Mouse (Mus musculus): ENCODE data around the gene Olfr1239. TPM values are rescaled to one million over a fixed set of nuclear protein-coding genes. Genes with fewer than 3 reads are reported as not detected.

Gene Olfr1239
- not detected for total RNA-seq (2021)
- long read RNA-seq, experiment 1 = 0 reads
- long read RNA-seq, experiment 2 = 0 reads

- DNase-seq (ENCODE audit: low spot score in 2 of 2) = no peak
Observed at GRCm38 (mm10) chr2:89420307-89420706, at the start of gene Olfr1239. Gene Olfr1239 (minus strand): TSS chr2:89420407.

GRCm38 (mm10) chr2:89442900-89443299 lies 22.7 kb upstream of the Olfr1239 start, which contains the start of gene Olfr1240:
Gene Olfr1240 (minus strand): TSS chr2:89443000.
- DNase-seq (ENCODE audit: low spot score in 2 of 2) = no peak

GRCm38 (mm10) chr2:89414557-89414956 lies 5.7 kb downstream of the Olfr1239 start:
- DNase-seq (ENCODE audit: low spot score in 2 of 2) = no peak

- no peak for DNase-seq (ENCODE audit: low spot score in 2 of 2)
Observed at GRCm38 (mm10) chr2:89409576-89409975, 10.6 kb downstream of the Olfr1239 start, which contains the start of gene Olfr1238. Gene Olfr1238 (minus strand): TSS chr2:89409676.

- DNase-seq (ENCODE audit: low spot score in 2 of 2) = no peak
Observed at GRCm38 (mm10) chr2:89400882-89401281, 19.3 kb downstream of the Olfr1239 start.

Other genes with a start within 250 kb of the Olfr1239 start
- not detected for gene Olfr1225, start 245.7 kb downstream of the Olfr1239 start, total RNA-seq (2021)
- gene Olfr1226, start 220.4 kb downstream of the Olfr1239 start, total RNA-seq (2021) = not detected
- not detected for gene Olfr1228, start 166.3 kb downstream of the Olfr1239 start, total RNA-seq (2021)
- gene Olfr1229, start 132.4 kb downstream of the Olfr1239 start, total RNA-seq (2021) = not detected
- not detected for gene Olfr1230, start 123.1 kb downstream of the Olfr1239 start, total RNA-seq (2021)
- gene Olfr1231, start 113.3 kb downstream of the Olfr1239 start, total RNA-seq (2021) = not detected
- gene Olfr1232, start 90.7 kb downstream of the Olfr1239 start, total RNA-seq (2021) = not detected
- gene Olfr1233, start 78.0 kb downstream of the Olfr1239 start, total RNA-seq (2021) = not detected
- not detected for gene Olfr1234, start 55.5 kb downstream of the Olfr1239 start, total RNA-seq (2021)
- not detected for gene Olfr1238, start 10.7 kb downstream of the Olfr1239 start, total RNA-seq (2021)
- not detected for gene Olfr1240, start 22.6 kb upstream of the Olfr1239 start, total RNA-seq (2021)
- gene Olfr1241, start 66.7 kb upstream of the Olfr1239 start, total RNA-seq (2021) = not detected
- not detected for gene Olfr1242, start 77.9 kb upstream of the Olfr1239 start, total RNA-seq (2021)
- gene Olfr1243, start 111.1 kb upstream of the Olfr1239 start, total RNA-seq (2021) = not detected
- not detected for gene Olfr1245, start 158.0 kb upstream of the Olfr1239 start, total RNA-seq (2021)
- gene Olfr1246, start 172.8 kb upstream of the Olfr1239 start, total RNA-seq (2021) = not detected
- gene Olfr1247, start 193.7 kb upstream of the Olfr1239 start, total RNA-seq (2021) = under 1 TPM; 0.09 to 0.10 TPM
- not detected for gene Olfr1248, start 197.8 kb upstream of the Olfr1239 start, total RNA-seq (2021)
- not detected for gene Olfr1249, start 214.6 kb upstream of the Olfr1239 start, total RNA-seq (2021)
- gene Olfr1250, start 241.1 kb upstream of the Olfr1239 start, total RNA-seq (2021) = not detected

Measured in layer of hippocampus, postnatal 14 days (tissue).